Mouse (Mus musculus) urinary bladder, postnatal 10 days (tissue): ENCODE results near the gene Zbtb20.

Experiments used
- DNase-seq: peaks from one replicate; pipeline ENCODE4 v3.0.0; 2022; ENCODE audit warnings: low spot score

Zbtb20 gene

DNA sequence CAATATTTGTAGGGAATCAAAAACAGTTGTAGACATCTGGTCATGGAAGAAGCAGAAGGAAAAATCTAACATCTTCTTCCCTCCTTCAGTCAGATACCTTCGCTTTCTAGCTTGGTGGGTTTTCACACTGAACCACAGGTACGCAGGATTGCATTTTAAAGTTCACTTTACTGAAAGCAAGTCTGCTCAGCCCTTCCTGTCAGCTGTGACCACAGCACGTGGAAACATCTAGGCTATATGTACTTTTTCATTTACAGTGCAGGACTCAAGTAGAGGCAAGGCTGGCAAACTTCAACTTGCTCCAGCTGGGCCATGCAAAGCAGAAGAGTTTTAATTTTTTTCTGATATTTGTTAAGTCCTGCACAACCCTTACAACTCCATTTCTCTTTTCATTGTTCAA, 424.7 kb downstream of the Zbtb20 start:
- no peak for DNase-seq

DNA sequence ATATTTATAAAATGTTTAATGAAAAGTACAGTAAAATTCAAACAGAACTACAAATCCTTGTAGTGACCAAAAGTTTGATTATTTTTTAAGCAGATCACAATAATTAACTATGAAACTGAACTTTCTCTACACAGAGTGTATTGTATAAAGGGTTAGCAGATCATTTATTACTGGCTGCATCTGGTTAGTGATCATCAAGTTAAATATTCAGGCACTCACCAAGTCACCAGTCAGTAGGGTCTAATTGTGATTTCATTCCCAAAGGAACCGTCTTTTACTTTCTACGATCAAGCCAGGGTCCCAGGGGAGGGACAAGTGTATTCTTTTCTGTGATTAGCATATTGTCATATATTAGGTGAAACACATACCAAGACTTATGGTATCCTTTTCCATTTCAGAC, 426.5 kb downstream of the Zbtb20 start:
- DNase-seq, result no peak

DNA sequence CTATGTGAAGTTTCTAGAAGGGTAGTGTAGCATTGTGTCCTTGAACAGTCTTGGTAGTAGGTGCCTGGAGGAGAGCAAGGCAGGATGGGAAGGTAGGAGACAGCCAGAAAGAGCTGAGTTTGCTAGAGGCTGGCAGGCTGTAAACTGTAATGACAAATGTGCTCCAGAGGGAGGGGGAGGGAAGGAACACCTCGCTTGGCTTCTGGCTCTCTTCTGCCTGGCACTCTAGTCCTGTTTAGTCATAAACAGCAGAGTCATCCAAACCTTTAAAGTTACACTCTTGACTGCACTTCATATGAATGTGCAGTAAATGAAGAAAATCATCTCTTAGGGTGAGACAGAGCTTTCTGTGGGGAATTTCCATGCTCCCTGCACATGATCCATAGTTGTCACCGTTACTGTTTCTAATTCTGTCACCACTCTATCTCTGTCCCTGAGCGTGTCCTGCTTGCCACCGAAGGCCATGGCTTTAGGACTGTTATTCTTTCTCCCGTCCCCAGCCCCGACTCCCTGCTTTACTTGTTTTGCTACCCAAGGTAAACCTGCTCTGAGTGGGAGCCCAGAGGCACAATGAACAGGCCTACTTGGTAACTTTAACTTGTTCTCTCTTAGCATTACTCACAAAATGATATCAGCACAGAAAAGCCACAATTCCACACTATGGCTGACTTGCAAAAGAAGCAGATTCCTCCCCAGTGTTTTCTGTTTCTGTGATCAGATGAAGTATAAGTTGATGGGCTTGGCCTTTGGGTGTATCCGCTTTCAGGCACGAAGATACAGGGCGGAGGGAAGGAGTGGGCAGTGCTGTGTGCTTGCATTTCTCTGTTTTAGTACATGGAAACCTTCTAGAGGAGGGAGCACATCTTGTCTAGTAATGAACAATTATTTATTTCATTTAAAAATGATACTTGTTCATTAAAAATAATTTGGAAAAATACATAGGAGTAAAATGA, 427.8 kb downstream of the Zbtb20 start:
- DNase-seq, result no peak

DNA sequence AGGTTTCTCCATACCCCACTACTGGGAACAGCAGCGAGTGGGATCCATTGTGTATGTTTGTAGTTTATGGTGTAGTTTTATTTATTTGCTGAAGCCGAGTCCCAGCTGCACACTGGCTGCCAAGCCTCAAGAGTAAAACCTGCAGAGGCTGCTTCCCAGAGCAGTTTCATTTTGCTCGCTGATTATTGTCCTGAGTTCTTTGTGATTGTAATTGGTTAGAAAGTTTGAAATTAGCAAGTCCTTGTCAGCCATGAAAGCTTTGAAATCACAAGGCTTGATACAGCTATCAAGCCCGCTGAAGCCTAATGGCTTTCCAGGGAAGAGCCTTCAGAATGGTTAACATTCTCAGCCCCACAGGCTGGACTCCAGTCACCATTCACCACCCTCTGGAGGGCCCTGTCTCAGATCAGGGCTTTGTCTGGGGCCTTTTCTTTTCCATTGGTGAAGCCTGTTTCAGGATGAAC, 434.3 kb downstream of the Zbtb20 start:
- DNase-seq, result no peak

DNA sequence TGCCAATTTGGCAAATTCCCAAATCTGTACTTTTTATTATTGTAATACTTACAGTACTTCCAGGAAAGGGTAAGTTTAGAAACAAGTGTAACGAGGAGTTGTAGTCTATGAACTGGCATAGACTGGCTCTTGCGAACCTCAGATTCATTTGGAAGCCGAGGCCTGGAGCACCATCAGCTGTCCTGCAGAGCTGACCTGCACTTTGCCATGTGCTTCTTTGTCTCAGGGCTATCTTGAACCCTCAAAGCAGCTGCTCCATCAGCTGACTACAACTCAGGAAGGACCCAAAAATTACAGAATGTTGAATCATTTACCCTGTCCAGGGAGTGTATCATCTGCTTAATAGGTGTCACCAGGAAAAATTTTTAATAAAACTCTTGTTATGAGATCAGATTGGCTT, 448.3 kb downstream of the Zbtb20 start:
- no peak for DNase-seq

DNA sequence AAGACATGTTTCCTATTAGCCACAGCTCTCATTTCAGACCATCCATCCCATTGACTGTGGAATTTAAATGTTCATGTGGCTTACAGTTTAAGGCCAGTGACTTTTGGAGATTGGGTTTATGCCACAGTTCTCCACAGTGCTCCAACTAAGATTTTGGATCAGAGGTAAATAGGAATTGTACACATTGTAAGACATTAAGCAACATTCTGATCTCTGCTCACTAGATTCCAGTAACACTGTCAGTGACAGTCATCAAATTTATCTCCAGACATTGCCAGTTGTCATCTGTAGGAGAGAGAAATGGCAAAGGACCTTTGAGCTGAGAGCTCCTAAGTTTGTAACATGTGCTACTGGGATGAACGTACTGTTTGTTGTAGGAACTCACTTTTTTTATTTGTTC, 452.5 kb downstream of the Zbtb20 start:
- DNase-seq, result no peak

DNA sequence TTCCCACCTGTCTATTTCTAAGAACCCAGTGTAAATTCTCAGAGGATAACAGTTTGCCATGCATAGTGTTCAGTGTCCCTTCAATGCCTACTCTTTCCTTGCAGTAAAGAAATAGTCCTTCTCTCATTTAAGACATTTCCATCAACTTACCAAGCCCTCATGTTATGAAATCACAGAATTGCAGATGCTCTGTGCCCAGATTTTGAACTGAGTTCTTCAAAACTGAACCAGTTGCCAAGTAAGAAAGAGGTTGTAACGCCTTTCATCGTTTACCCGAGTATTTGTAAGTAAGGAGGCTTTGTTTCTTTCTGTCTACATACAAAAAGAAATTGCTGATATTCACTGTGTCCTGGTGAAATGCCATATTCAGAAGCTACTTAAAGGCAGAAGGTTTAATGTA, 454.5 kb downstream of the Zbtb20 start:
- DNase-seq, result no peak

DNA sequence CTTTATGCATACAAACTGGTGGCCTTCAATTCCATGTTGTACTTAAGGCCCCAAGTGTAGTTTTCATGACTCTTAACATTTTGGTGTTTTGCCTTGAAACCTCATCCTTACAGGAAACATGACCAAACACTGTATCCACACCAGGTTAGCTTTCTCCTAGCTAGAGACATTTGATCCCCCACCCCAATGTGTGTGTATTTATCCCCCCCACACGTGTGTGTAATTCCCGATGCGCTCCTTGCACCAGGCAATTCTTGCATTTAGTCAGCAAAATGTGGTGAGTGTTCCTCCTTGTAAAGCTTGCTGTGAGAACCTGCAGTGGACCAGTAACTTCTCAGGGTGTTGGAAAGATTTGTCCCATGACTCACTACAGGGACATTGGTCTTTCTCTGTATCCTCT, 455.8 kb downstream of the Zbtb20 start:
- DNase-seq, result no peak

DNA sequence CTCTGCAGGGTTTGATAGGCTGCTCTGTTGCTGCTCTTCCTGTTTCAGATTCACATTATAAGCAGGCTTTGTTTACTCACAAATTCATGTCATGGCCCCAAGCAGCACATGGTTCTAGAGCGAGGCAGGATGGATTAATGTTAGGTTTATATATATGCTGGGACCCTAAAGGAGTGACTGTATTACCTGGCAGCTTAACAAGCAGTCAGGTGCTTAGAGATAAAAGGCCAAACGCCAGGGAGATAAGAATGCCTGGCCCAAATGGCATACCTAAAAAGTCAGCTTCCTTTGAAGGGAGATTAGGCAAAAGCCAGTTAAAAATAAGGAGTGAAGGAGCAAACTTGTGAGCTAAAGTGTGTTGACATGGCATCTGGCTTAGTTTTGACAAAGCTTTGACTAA, 457.1 kb downstream of the Zbtb20 start:
- DNase-seq, result no peak

DNA sequence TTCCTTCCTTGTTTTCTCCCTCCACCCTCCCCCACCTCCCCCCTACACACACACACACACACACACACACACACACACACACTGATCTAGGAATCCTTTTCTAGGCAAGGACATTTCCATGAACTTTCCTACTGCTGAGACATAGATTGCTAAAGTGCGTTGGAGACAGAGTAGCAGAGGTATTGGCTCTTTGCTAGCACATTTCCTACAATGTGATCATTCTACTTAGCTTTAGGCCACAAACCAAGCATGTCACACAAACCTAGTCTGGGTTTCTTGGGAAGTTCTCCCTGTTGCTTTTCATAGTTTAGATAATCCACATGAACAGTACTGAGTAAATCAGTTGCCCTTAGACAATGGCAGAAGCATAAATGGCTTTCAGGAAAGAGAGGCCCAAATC, 457.6 kb downstream of the Zbtb20 start:
- DNase-seq, result no peak

DNA sequence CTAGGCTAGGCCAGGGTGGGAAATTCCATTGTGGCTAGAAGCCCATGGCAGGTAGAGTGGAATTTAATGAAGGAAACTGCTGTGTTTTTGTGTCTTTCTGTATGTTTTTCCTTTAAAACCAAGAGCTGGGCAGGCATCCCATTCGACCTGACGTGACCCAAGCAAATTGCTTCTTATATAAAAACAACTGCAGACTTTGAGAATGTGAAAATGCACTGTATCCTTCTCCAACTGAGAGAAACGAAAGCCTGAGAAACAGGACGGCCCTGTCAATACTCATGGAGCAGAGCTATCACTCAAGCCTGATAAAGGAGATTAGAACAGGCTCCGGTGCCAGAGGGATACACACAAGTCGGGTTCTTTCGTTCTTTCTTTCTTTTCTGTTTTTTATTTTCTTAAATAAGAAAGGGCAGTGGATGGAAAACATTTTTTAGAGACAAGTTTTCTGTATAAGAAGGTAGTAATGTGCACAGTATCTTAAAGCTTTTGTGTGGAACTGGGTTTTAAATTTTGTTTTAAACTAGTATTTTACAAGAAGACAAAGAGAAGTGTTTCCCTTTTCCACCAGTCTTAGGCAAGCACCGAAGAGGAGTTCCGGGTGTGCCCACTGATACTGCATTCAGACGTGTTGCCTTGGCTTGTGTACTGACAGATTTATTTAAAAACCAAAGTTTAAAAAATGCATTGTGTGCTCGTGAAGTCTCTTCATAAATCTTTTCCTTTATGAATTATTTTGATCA, 458.9 kb downstream of the Zbtb20 start:
- DNase-seq, result no peak

DNA sequence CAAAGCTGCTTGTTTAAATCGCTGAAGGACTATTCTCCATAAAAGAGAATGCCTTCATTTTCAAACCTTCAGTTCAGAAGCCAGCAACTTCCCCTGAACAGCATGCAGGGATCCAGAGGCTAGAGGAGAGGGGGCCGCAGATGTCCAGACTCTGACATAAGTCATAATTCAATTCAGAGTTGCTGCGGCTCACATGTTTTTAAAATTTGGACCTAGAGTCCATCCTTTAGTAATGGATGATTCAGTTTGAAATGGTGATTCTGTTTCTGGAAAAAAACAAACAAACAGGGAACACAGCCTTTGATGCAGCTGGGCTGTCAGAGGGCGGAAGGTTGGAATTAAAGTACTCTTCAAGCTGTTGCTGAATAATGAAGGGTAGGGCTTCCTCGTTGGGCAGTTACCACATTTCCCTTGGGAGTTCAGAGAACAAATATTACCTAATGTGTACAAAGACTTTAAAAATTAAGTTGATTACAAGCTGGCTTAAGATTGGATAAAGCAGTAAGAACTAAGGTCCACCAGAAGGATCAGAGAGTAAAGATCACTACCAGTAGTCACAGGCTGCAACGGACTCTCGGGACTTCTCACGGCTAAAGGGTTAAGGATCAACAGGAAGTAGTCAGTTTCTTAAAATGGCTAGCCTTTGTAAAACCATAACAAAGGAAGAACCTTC, 459.6 kb downstream of the Zbtb20 start:
- no peak for DNase-seq

DNA sequence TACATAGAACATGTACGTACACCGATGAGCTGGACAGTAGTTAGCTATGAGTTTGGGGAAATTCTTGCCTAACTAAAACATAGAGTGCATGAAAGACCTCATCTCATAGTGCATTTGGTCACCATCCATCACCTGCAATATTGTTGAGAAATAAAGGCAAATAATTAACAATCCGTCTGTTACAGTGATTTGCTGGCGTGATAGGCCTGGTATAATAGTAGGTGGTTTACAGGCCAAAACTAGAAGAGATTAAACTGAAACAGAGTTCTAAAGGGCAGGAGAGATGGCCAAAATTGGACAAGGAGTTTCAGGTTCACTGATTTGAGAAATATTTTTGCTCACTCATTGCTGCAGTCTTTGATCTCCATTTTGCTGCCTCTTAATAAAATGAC, 460.1 kb downstream of the Zbtb20 start:
- DNase-seq, result no peak

DNA sequence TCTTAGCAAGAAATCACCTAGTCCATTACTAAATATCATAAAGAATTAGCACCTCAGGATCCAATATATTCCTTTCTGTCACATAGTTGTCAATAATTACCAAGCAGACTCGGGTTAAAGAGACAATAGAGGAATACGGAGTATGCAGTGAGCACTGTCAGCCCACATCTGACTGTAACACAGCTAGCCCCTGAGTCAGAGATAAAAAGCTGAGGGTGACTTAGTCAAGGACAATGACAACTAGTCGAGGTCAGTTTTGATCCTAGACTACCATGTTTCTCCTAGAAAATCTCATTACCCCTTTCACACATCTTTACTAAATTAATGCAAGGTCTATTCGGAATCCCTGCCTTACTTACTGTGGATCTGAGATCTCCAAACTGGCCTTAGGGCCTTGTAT, 465.0 kb downstream of the Zbtb20 start:
- DNase-seq, result no peak

DNA sequence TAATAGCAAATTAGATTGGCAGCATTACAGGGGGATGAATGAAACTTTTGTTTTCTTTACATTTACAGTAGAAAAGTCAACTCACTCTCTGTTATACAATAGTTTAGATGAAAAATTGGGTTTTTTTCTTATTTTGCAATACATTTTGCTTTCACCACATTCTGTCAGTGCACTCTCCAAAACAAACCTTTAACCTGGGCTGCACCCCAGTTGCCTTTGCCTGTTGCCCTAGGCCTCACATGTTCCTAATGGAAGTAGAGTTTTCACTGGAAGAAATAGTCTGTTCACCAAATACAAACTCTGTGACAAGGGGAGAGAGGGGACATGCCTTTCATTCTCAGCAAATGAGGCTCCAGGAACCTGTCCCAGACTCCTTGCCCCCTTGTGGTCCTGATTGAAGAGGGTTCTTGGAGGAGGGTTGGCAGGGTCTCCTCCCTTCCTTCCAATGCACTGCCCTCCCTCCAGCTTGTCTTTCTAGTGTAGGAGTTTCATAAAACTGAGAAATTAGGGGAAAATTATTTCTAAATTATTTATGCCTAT, 466.3 kb downstream of the Zbtb20 start:
- DNase-seq, result no peak

DNA sequence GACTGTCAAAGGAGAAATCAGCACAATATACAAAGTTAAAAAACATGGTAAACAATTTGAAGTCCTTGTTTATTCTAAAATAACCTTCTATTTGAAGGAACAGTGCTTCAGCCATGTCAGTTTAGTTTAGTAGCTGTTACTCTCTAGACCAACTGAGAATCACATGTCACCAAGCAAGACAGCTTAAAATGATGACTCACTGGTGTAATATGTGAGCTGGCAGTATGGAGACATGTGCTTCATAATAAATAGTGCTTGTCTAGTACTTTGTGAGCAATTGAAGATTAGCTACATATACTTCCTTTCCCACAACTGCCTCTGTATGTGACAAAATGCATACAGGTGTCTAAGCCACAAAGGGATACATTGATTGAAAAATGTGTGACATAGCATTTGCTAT, 470.4 kb downstream of the Zbtb20 start:
- DNase-seq, result no peak

DNA sequence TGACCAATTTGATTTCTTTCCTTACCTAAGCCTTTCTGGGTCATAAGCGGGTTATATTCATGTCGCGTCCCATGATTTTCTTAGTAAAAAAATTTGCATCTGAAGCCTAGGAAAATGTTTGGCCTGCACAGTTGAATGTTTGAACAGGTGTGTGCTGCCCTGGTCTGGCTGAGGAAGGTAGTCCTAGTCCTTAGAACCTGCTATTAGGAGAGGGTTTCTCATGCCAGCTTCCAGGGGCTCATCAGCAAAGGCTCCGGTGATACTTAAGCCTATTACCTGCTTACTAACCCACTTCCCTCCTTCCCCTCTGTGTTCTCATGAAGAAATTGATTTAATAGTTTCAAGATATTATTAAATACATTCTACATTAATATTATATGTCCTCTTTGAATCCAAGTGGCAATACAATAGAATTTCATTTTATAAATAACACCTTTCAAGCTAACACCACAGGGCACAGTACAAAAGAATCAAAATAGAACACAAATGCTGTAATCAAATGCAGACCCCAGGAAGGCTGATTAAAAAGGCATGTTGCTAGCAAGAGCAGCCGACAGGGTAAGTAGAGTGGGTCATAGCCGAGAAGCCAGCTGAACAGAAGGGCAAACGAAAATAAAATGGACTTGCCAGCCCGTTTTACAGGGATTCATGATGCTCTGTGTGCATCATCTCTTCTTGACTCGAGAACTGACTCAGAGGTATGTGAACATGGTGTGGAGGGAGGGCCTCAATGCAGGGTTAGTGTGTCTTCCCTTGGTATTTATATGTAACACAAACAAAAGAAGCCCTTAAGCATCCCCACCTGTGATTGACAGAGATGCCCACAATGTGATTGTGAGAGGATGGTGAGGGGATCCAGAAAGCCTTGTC, 480.3 kb downstream of the Zbtb20 start:
- DNase-seq, result no peak

DNA sequence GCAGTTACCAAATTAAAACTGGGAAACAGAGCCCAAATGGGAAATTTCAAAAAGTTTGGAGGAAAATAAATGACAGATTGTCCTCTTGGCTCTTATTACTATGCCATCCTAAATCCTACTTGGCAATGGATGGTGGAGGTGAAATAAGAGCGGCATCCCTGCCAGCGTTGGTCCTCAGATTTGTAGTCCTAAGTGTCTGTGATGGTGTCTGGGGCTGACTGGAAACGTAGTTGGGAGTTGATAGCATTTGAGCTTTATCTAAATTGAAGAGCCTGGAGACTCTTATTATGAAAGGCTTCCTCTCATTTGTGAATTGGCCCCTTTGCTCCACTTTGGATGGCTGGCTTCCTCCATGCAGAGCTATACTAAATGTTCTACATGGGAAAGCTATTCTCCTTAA, 483.9 kb downstream of the Zbtb20 start:
- no peak for DNase-seq

DNA sequence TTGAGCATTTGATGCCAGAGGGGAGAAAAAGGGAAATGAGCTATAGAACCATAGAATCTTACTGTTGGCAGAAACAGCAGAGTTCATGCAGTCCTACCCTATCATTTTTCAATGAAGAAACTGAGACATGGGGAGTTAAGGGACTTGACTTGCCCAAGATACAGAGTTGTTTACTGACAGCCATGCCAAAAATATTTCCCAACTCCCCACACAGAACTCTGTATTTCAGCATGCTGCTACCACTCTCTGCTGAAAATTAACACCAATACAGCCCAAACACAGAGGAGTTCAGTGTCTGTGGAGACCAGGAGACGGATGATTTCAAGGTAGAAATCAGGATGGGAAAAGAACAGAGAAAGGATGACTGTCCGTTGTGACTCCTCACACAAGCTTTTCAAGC, 484.4 kb downstream of the Zbtb20 start:
- no peak for DNase-seq

DNA sequence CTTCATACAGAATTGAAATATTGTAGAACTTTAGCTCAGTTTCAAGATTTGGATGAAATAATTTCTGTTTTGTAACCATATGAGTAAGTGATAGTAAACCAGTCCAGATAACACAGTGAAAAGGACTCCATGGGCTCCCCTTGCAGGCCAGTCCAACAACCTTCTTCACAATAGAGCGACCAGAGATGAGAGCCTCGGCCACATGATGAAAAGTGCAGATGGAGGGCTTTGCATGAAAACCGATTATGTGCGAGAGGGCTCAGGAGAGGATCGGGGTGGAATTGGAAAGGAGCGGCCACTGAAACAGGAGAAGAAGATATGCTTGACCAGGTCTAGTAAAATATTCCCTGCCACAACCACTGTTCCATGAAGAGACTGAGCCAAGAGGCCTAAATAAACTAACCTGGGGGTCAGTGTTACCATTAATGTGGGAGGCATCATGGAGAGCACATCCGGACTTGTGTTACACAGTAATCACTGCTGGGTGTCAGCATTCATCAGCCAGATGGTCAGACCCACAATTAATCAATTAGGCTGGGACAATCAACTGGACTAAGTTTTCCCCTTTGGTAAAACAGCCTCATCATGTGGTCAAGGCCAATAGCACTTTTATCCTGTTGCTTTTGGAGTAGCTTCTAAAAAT, 485.3 kb downstream of the Zbtb20 start:
- DNase-seq, result no peak
